Mouse (Mus musculus) embryonic stem cell, embryonic (primary cell): ENCODE measurements around the gene Hcar1.

Source experiments
- CTCF ChIA-PET, 4 experiments: fragments of 300-600 bp in 2 of 4; fragments of 350-600 bp in 2 of 4; sonication (Branson Sonifier 250); formaldehyde crosslinking; loops; one replicate each; lab custom pipeline; 2022; ENCODE audit warnings: inconsistent platforms in 2 of 4; lab: Charles Lee
- POLR2A ChIA-PET, 4 experiments: fragments of 300-600 bp in 2 of 4; fragments of 350-600 bp in 2 of 4; sonication (Branson Sonifier 250); formaldehyde crosslinking; loops; one replicate each; lab custom pipeline; 2022; ENCODE audit warnings: antibody characterized with exemption in 4 of 4, inconsistent platforms in 1 of 4; lab: Charles Lee

Hcar1 gene

GRCm38 (mm10) chr5:123879928-123880327 is at the start of gene Hcar1:
Hcar1 (minus strand) TSS chr5:123880020.
- ChIA-PET CTCF (interaction anchor here in 3 of 4 experiments (0.6 to 1.2 kb wide), 3 partner anchors 12 to 47 kb away, joined by 3 read pairs; partner anchors contain the start of gene Gm43518 (in 1 of the 3)), POLR2A (interaction anchor here in 2 of 4 experiments (0.8 to 1.1 kb wide), 2 partner anchors 10 to 730 kb away, joined by 3 to 4 read pairs; no protein-coding TSS in a partner anchor)

GRCm38 (mm10) chr5:123927118-123927517 is 47.3 kb upstream of the Hcar1 start, which contains the start of gene Gm43518:
Gm43518 (plus strand) TSS chr5:123927418.
- ChIA-PET POLR2A (interaction anchor here in 1 of 4 experiments (0.9 to 1.2 kb wide), 2 partner anchors 11 to 17 kb away, joined by 4 to 5 read pairs; no protein-coding TSS in a partner anchor), CTCF (interaction anchor here in 1 of 4 experiments (0.7 kb wide), 1 partner anchor 47 kb away, joined by 3 read pairs; no protein-coding TSS in a partner anchor)

- CTCF ChIA-PET: interaction anchor here in 1 of 4 experiments (0.6 kb wide), 2 partner anchors 15 to 28 kb away, joined by 3 to 4 read pairs; no protein-coding TSS in a partner anchor
- POLR2A ChIA-PET: interaction anchor here in 3 of 4 experiments (0.5 to 2.0 kb wide), 6 partner anchors 13 to 173 kb away, joined by 3 to 11 read pairs (median 3); partner anchors contain the start of genes Kntc1 (in 1 of the 3) and Rsrc2 (in 1 of the 3)
Measured at GRCm38 (mm10) chr5:123922112-123922511, 42.3 kb upstream of the Hcar1 start.

GRCm38 (mm10) chr5:123914852-123915251 is 35.0 kb upstream of the Hcar1 start:
- CTCF ChIA-PET: interaction anchor here in 1 of 4 experiments (0.6 kb wide), 1 partner anchor 94 kb away, joined by 3 read pairs; no protein-coding TSS in a partner anchor
- POLR2A ChIA-PET: interaction anchor here in 2 of 4 experiments (0.8 to 2.1 kb wide), 8 partner anchors 13 to 194 kb away, joined by 3 to 8 read pairs (median 4); partner anchors contain the start of genes Ccdc62 (in 2 of the 2), Gm43518 (in 1 of the 2), Kntc1 (in 1 of the 2) and Rsrc2 (in 1 of the 2)

- POLR2A ChIA-PET: interaction anchor here (0.7 to 2.4 kb wide), 13 partner anchors 8 to 577 kb away, joined by 3 to 11 read pairs (median 4); partner anchors contain the start of genes Ccdc62 (in 3 of the 4), 2810006K23Rik (in 1 of the 4), Kntc1 (in 1 of the 4) and Mphosph9 (in 1 of the 4)
- CTCF ChIA-PET: interaction anchor here in 2 of 4 experiments (0.5 to 0.7 kb wide), 7 partner anchors 15 to 1397 kb away, joined by 3 to 4 read pairs (median 3); partner anchors contain the start of gene Ccdc62 (in 1 of the 2)
Measured at GRCm38 (mm10) chr5:123907631-123907977, 27.8 kb upstream of the Hcar1 start.

GRCm38 (mm10) chr5:123906976-123907630 is 27.3 kb upstream of the Hcar1 start, which contains the start of gene Denr:
Denr (plus strand) TSS chr5:123907175.
- ChIA-PET POLR2A (interaction anchor here (0.7 to 1.7 kb wide), 12 partner anchors 9 to 577 kb away, joined by 3 to 6 read pairs (median 4); partner anchors contain the start of genes Ccdc62 (in 2 of the 4), 2810006K23Rik (in 1 of the 4), Kntc1 (in 1 of the 4) and Mphosph9 (in 1 of the 4)), CTCF (interaction anchor here in 2 of 4 experiments (0.5 to 0.7 kb wide), 7 partner anchors 15 to 1397 kb away, joined by 3 to 4 read pairs (median 3); partner anchors contain the start of gene Ccdc62 (in 1 of the 2))

GRCm38 (mm10) chr5:123906146-123906975 is 26.5 kb upstream of the Hcar1 start:
- CTCF ChIA-PET: interaction anchor here in 3 of 4 experiments (0.5 to 1.3 kb wide), 5 partner anchors 9 to 281 kb away, joined by 3 to 4 read pairs (median 3); no protein-coding TSS in a partner anchor

GRCm38 (mm10) chr5:123904059-123904672 is 24.3 kb upstream of the Hcar1 start:
- POLR2A ChIA-PET: interaction anchor here in 1 of 4 experiments (1.3 kb wide), 1 partner anchor 9 kb away, joined by 5 read pairs; no protein-coding TSS in a partner anchor
- CTCF ChIA-PET: interaction anchor here in 2 of 4 experiments (0.5 to 1.0 kb wide), 3 partner anchors 15 to 65 kb away, joined by 3 to 5 read pairs (median 4); no protein-coding TSS in a partner anchor

More at GRCm38 (mm10) chr5:123906146-123906975, 26.5 kb upstream of the Hcar1 start:
- POLR2A ChIA-PET: interaction anchor here in 3 of 4 experiments (0.5 to 1.2 kb wide), 10 partner anchors 8 to 768 kb away, joined by 3 to 6 read pairs (median 4); partner anchors contain the start of genes 2810006K23Rik (in 1 of the 3), Kntc1 (in 1 of the 3), Mphosph9 (in 1 of the 3) and Rsrc2 (in 1 of the 3)

GRCm38 (mm10) chr5:123897352-123897751 is 17.5 kb upstream of the Hcar1 start:
- POLR2A ChIA-PET: interaction anchor here in 3 of 4 experiments (0.6 to 1.7 kb wide), 8 partner anchors 9 to 178 kb away, joined by 3 to 5 read pairs (median 4); partner anchors contain the start of gene Denr (in 1 of the 3)
- CTCF ChIA-PET: interaction anchor here in 1 of 4 experiments (0.6 to 0.7 kb wide), 2 partner anchors 9 to 173 kb away, joined by 3 to 14 read pairs; no protein-coding TSS in a partner anchor

- CTCF ChIA-PET: interaction anchor here in 2 of 4 experiments (0.6 to 1.1 kb wide), 2 partner anchors 188 to 977 kb away, joined by 3 to 7 read pairs; no protein-coding TSS in a partner anchor
- POLR2A ChIA-PET: interaction anchor here in 3 of 4 experiments (0.6 to 1.2 kb wide), 6 partner anchors 10 to 431 kb away, joined by 3 to 4 read pairs (median 3); partner anchors contain the start of genes 2810006K23Rik (in 1 of the 3) and Mphosph9 (in 1 of the 3)
Measured at GRCm38 (mm10) chr5:123896395-123896794, 16.6 kb upstream of the Hcar1 start.

GRCm38 (mm10) chr5:123893520-123893919 is 13.7 kb upstream of the Hcar1 start:
- CTCF ChIA-PET: interaction anchor here in 1 of 4 experiments (0.7 kb wide), 1 partner anchor 29 kb away, joined by 4 read pairs; no protein-coding TSS in a partner anchor
- POLR2A ChIA-PET: interaction anchor here in 2 of 4 experiments (0.6 to 1.3 kb wide), 2 partner anchors 14 to 937 kb away, joined by 3 read pairs; partner anchors contain the start of gene Denr (in 1 of the 2)

- CTCF ChIA-PET: interaction anchor here in 2 of 4 experiments (0.6 to 1.4 kb wide), 3 partner anchors 12 to 392 kb away, joined by 3 to 11 read pairs (median 6); partner anchors contain the start of gene Hcar1 (in 1 of the 2)
- POLR2A ChIA-PET: interaction anchor here in 1 of 4 experiments (1.3 kb wide), 1 partner anchor 143 kb away, joined by 6 read pairs; the partner anchor contains the start of genes Kntc1 and Rsrc2
Measured at GRCm38 (mm10) chr5:123891669-123892068, 11.8 kb upstream of the Hcar1 start.

GRCm38 (mm10) chr5:123890987-123891386 is 11.2 kb upstream of the Hcar1 start:
- ChIA-PET CTCF (interaction anchor here in 1 of 4 experiments (0.6 kb wide), 1 partner anchor 391 kb away, joined by 6 read pairs; no protein-coding TSS in a partner anchor), POLR2A (interaction anchor here in 2 of 4 experiments (0.6 to 1.3 kb wide), 6 partner anchors 12 to 142 kb away, joined by 3 to 6 read pairs (median 3); partner anchors contain the start of genes Denr (in 1 of the 2), Kntc1 (in 1 of the 2) and Rsrc2 (in 1 of the 2))

GRCm38 (mm10) chr5:123890312-123890711 is 10.5 kb upstream of the Hcar1 start:
- ChIA-PET CTCF (interaction anchor here in 1 of 4 experiments (0.6 kb wide), 1 partner anchor 645 kb away, joined by 3 read pairs; no protein-coding TSS in a partner anchor), POLR2A (interaction anchor here in 2 of 4 experiments (1.1 to 1.3 kb wide), 3 partner anchors 12 to 81 kb away, joined by 3 read pairs; no protein-coding TSS in a partner anchor)

- CTCF ChIA-PET: interaction anchor here in 1 of 4 experiments (0.7 kb wide), 1 partner anchor 453 kb away, joined by 8 read pairs; no protein-coding TSS in a partner anchor
- POLR2A ChIA-PET: no interaction called here
Measured at GRCm38 (mm10) chr5:123886365-123886764, 6.5 kb upstream of the Hcar1 start.
